Mouse (Mus musculus) liver, adult 2 months (tissue): ENCODE data around the gene Epha4. TPM values are rescaled to one million over a fixed set of nuclear protein-coding genes. Genes with fewer than 3 reads are reported as not detected.

Experiments used
- DNase-seq: peaks from one replicate; pipeline ENCODE4 v3.0.0-alpha.2; 2011; ENCODE audit warnings: low read depth, low spot score; ENCODE audit errors: extremely low read depth
- H3K27ac ChIP-seq: fragments of 200-500 bp; replicated peaks from 2 replicates; pipeline ENCODE4 v1.5.1; 2012; ENCODE audit warnings: low read depth, mild to moderate bottlenecking, control low read depth, inconsistent platforms, low read length; ENCODE audit not compliant: insufficient read depth
- H3K27me3 ChIP-seq: fragments of 200-500 bp; 2 replicates; pipeline ENCODE4 v1.6.1; 2012; ENCODE audit warnings: mild to moderate bottlenecking, moderate library complexity, low read length, inconsistent platforms; ENCODE audit not compliant: control insufficient read depth, insufficient read depth
- H3K36me3 ChIP-seq: fragments of 200-500 bp; 2 replicates; pipeline ENCODE4 v1.6.1; 2012; ENCODE audit warnings: low read length, inconsistent platforms; ENCODE audit not compliant: control insufficient read depth, insufficient read depth
- H3K4me1 ChIP-seq: fragments of 200-500 bp; 2 replicates; pipeline ENCODE4 v1.6.1; 2011; ENCODE audit warnings: low read length; ENCODE audit not compliant: control insufficient read depth, insufficient read depth
- H3K4me3 ChIP-seq: fragments of 200-500 bp; 2 replicates; pipeline ENCODE4 v1.5.1; 2011; ENCODE audit warnings: low read depth, mild to moderate bottlenecking, control low read depth, low read length, moderate library complexity; ENCODE audit not compliant: insufficient read depth
- H3K79me2 ChIP-seq: fragments of 200-500 bp; 2 replicates; pipeline ENCODE4 v1.6.1; 2012; ENCODE audit warnings: inconsistent platforms, mild to moderate bottlenecking, low read length, moderate library complexity; ENCODE audit not compliant: control insufficient read depth, insufficient read depth
- H3K9ac ChIP-seq: fragments of 200-500 bp; 2 replicates; pipeline ENCODE4 v1.6.1; 2012; ENCODE audit warnings: low read depth, mild to moderate bottlenecking, control low read depth, inconsistent platforms, low read length
- CTCF ChIP-seq: fragments of 200-500 bp; IDR thresholded peaks from 2 replicates; pipeline ENCODE4 v1.5.1; 2011; ENCODE audit warnings: low read depth, low read length, control low read depth
- POLR2A ChIP-seq: fragments of 200-500 bp; IDR thresholded peaks from 2 replicates; pipeline ENCODE4 v1.6.1; 2011; ENCODE audit warnings: low read length, control low read depth; ENCODE audit not compliant: insufficient read depth; ENCODE audit errors: extremely low read depth
- whole genome bisulfite sequencing: fragments of 180-500 bp; shearing (Covaris S2); methylation state at CpG from one replicate; pipeline ENCODE4 v1.1.7; 2018; 5-methylcytosine and 5-hydroxymethylcytosine counted together
- polyA plus RNA-seq: library from polyadenylated mRNA; depleted of rRNA; stranded (reverse); fragments of >200 nt; gene quantifications from 2 replicates; pipeline ENCODE4 v1.2.3, GENCODE M21; 2012; rRNA removed
- total RNA-seq: library from RNA; depleted of rRNA; stranded (reverse); fragments of >200 nt; gene quantifications from 2 replicates; pipeline ENCODE4 v1.2.3, GENCODE M21; 2014; rRNA removed

The Epha4 gene
- total RNA-seq: 0.18 and 1.6 TPM in 2 replicates
- polyA plus RNA-seq: 0.10 and 0.19 TPM in 2 replicates

DNA sequence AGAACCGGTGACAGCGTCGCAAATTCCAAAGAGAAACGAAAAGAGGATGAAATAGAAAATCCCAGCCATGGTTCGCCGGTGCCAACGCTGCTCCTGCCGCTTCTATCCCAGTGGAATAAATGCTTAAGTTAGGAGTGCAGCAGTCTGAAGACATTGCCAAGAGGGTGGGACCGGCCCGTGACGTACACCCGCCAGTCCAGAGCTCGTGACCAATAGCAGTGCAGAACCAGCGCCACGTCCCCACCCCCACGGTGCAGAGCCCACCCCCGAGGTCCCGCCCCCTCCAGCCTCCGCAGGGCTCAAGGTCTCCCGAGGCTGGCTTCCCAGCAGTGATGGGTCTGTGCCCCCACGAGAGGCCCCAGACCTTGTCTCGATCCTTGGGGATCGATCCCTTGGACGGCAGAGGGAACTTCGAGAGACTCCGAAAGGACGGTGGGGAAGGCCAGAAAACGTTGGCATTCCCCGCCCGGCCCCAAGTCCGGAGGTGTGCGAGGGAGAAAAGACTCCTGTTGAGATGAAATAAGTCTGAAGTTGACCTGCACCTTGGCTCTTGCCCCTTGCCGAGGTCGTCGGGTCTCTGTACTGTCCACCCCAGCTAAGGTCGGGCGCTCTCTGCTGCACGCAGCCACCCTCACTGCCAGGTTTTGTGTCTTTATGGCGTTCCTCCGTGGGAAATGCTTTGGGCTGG lies at the start of gene Epha4:
TSS of gene Epha4 (minus strand) at position 126 of the 688 bp plus-strand sequence.
- Histone ChIP-seq H3K4me1 (peaks cover 3% of the 10 kb centered on the region; the same call in 1 of the 2 replicates), H3K9ac (no peak within 1 kb of the TSS), H3K4me3 (peak within 1 kb of the TSS; percentile 49), H3K36me3 (no peaks in the 10 kb centered on the region), H3K27ac (no peak within 1 kb of the TSS), H3K27me3 (peaks cover 5% of the 10 kb centered on the region; the same call in 1 of the 2 replicates), H3K79me2 (no peaks in the 10 kb centered on the region)
- WGBS: under 1% methylated on average over 40 of the region's 40 CpGs
- TF ChIP-seq POLR2A: no peak
- TF ChIP-seq CTCF: no peak
- peak; percentile 70 for DNase-seq

GRCm38 (mm10) chr1:77556199-77556598 lies 41.3 kb upstream of the Epha4 start:
- Histone ChIP-seq H3K27ac (no peak overlapping the region), H3K79me2 (no peaks in the 10 kb centered on the region), H3K4me1 (no peaks in the 10 kb centered on the region), H3K9ac (no peak overlapping the region), H3K4me3 (no peak overlapping the region), H3K36me3 (no peaks in the 10 kb centered on the region), H3K27me3 (no peaks in the 10 kb centered on the region)
- DNase-seq: no peak
- WGBS: 83% methylated on average over 3 of the region's 3 CpGs
- TF ChIP-seq POLR2A (no peak), CTCF (no peak)

DNA sequence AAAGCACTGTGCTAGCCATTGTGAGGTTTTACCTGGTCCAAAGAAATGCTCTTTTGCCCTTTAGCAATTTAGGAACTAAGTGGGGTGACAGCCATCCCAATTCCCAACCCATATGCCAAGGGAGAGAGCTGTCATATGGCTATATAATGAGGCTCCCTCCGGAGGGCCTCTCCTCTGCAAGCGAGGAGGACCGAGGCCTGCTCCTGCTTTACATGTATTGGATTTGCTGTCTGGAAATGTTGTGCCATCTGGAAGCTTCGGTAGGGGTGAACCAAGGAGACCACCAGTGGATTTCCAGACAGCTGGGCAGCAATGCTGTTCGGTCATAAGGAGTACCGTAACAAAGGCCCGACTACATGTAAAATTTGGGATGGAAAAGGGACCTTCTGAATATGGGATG lies 37.0 kb upstream of the Epha4 start:
- Histone ChIP-seq H3K36me3 (no peaks in the 10 kb centered on the region), H3K4me3 (no peak overlapping the region), H3K79me2 (no peaks in the 10 kb centered on the region), H3K9ac (no peak overlapping the region), H3K4me1 (no peaks in the 10 kb centered on the region), H3K27ac (no peak overlapping the region), H3K27me3 (no peaks in the 10 kb centered on the region)
- 97% methylated on average over 7 of the region's 7 CpGs for WGBS
- DNase-seq: no peak
- TF ChIP-seq POLR2A: no peak
- no peak for TF ChIP-seq CTCF

DNA sequence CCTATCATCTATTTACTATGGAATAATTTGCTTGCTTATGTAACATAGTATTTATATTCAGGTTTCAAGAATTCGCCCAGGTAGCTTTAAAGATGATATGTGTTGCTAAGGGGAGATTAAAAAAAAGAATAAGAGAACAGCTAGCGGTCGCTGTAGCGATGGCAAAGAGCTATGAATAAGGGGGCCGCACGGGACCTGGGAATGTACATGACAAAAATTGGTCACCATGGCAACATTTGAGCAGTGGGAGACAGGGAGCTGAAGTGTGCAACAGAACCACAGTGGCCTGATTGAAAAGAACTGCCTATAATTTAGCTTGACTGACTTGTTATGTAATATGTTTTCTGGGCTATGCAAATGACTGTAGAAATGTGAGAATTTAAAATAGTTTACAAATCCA lies 30.8 kb upstream of the Epha4 start:
- no peak overlapping the region for H3K27ac ChIP-seq
- DNase-seq: no peak
- H3K79me2 ChIP-seq: no peaks in the 10 kb centered on the region
- no peak for TF ChIP-seq POLR2A
- TF ChIP-seq CTCF: no peak
- H3K4me1 ChIP-seq: no peaks in the 10 kb centered on the region
- no peaks in the 10 kb centered on the region for H3K27me3 ChIP-seq
- H3K4me3 ChIP-seq: no peak overlapping the region
- H3K9ac ChIP-seq: no peak overlapping the region
- H3K36me3 ChIP-seq: no peaks in the 10 kb centered on the region
- 85% methylated on average over 6 of the region's 6 CpGs for WGBS

GRCm38 (mm10) chr1:77545035-77545434 lies 30.1 kb upstream of the Epha4 start:
- H3K4me1 ChIP-seq: no peaks in the 10 kb centered on the region
- DNase-seq: no peak
- no peak for TF ChIP-seq CTCF
- no peak for TF ChIP-seq POLR2A
- no peak overlapping the region for H3K4me3 ChIP-seq
- no peaks in the 10 kb centered on the region for H3K27me3 ChIP-seq
- 86% methylated on average over 1 of the region's 1 CpGs for WGBS
- no peak overlapping the region for H3K27ac ChIP-seq
- no peak overlapping the region for H3K9ac ChIP-seq
- no peaks in the 10 kb centered on the region for H3K79me2 ChIP-seq
- no peaks in the 10 kb centered on the region for H3K36me3 ChIP-seq

DNA sequence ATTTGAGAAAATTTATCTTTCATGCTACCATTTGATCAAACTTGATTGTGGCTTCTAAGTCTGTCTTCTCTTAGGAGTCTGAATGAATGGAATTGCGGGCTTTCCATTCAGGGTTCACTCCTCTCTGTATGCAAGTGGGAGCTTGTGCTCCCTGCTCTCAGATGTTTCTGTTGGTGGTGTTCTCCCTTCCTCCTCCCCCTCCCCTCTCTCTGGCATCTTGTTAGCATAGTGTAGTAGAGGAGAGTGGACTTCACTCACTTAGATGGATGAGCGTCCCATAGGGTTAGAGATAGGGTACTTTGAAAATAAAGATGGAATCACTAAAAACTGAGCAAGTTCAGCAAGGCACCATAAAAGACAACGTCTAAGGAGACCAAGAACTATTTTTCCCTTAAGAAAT lies 29.4 kb upstream of the Epha4 start:
- no peak overlapping the region for H3K27ac ChIP-seq
- H3K79me2 ChIP-seq: no peaks in the 10 kb centered on the region
- H3K27me3 ChIP-seq: no peaks in the 10 kb centered on the region
- DNase-seq: no peak
- no peaks in the 10 kb centered on the region for H3K36me3 ChIP-seq
- no peak overlapping the region for H3K9ac ChIP-seq
- WGBS: 39% methylated on average over 3 of the region's 3 CpGs
- no peak overlapping the region for H3K4me3 ChIP-seq
- TF ChIP-seq CTCF (no peak), POLR2A (no peak)
- no peaks in the 10 kb centered on the region for H3K4me1 ChIP-seq
